Mouse (Mus musculus): Measurements from ENCODE around the gene Orc5.

DNA sequence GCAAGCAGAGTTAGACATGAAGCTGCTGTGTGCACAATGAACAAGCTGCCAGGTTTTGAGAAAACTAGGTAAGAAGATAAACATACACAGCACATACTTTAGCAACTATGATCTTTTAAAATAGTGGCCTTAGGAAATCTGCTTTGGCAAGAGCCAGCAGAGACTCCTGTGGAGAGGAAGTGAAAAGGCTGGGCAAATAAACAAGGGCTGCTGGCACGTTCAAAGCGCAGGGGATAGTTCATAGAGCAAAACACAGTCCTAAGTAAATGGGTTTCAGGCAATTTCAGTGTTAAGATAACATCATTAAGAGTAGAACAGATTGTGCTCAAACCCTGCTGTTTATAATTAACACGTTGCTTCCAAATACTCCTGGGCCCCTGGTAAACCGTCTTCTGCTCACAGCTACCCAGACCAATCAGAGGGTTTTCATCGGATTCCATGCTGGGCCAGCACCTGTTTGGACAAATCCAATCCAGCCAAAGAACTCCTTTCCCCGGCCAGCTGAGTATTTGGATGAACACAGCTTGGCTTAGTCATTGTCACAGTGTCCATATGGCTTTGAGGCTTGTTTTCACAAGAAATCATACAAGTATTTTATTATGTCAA lies 63.5 kb downstream of the Orc5 start:
- TF ChIP-seq GATA1 (IDR thresholded peaks at IDR 0.05; ENCODE audit: low read length) (no peak), TAL1 (IDR thresholded peaks at IDR 0.05; ENCODE audit: low read length) (no peak)
